Mouse (Mus musculus) lung, postnatal 4 days (tissue): ENCODE measurements at regions not wholly inside any gene's neighbourhood (a gene's known extent, or its start where the extent isn't known, plus 50 kb on each side); places are given as distances from the start of the nearest gene placed in this dataset.

ENCODE experiments used
- DNase-seq, 2 experiments: peaks; one replicate each; pipeline ENCODE4 v3.0.0; 2021

DNA sequence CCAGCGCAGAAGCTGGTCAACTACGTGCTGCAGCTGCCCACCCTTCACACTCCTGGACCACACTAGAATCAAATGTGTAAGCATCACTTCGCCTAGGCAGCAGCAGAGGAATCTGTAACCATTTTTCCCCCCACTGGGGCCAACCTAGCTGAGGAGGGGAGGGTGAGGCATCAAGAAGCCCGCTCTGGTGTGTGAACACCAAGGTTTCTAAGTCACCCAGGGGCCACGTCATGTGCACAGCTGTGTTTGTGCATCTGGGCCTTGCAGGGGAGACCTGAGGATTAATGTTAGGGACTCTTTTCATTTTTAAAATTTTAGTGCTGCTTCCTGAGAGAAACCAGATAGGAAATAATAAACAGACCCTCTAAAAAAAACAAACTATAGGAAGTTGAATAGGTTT is 321.8 kb downstream of the Rnd3 start:
- DNase-seq = no peak

- no peak for DNase-seq
These were observed 322.4 kb downstream of the Rnd3 start for GRCm38 (mm10) chr2:50826537-50826936.

GRCm38 (mm10) chr2:50825626-50826025 is 323.3 kb downstream of the Rnd3 start:
- DNase-seq = no peak

DNA sequence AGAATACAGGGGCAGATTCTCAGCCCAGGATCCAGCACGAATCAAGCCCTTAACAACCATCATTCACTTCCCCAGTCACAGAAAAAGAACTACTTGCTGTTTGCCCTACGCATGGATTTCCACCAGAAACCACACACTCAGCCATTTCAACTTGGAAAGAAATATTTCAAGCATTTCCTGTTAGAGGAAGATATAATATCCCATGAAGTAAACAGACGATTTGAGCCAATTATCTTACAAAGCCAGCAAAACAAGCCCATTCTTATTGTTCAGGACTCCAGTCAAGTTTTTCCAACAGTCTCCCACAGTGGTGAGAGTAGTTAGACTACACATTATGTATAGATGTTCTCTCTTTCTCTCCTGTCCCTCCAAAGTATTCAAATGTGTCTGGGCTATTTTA is 324.1 kb downstream of the Rnd3 start:
- DNase-seq = no peak

DNA sequence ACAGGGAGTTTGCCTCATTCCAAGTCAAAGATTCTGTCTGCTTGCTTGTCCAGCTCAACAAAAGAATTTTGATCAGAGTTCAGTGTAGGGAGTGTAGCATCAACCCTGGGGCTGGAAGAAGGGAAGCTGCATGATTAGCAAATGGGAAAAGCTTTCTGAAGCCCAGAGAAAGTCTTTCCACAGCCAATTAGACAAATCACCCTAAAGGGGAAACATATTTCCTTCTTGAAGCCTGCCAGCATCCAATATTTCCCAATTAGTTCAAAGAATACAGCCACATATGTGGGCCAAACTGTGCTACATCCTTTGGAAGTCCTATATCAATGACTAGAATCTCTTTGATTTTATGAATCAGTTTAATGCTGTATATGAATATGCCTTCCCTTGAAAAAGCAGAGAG is 326.2 kb downstream of the Rnd3 start:
- no peak for DNase-seq

- DNase-seq = no peak
These were observed 329.6 kb downstream of the Rnd3 start for GRCm38 (mm10) chr2:50819305-50819665.

- DNase-seq = no peak
These were observed 330.2 kb downstream of the Rnd3 start for GRCm38 (mm10) chr2:50818557-50819304.

DNA sequence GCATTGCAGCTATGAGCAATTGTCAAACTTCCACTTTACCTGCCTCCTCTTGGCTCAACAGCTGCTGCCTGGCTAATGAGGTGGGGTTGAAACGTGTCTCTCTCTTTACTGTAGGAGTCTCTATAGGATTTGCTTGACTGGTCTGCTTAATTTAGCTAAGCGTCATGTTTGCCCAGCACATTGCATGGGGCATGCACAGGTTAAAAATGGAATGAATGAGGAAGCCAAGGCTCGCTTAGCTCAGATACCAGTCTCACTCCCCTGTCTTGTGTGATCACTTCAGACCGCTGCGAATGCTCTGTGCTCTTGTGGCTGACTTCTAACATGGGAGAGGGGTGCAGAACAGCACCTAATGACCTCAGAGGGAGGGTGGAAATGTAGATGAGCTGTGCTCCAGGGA is 332.5 kb downstream of the Rnd3 start:
- no peak for DNase-seq

- DNase-seq = no peak
These were observed 333.4 kb downstream of the Rnd3 start for GRCm38 (mm10) chr2:50815541-50815940.

DNA sequence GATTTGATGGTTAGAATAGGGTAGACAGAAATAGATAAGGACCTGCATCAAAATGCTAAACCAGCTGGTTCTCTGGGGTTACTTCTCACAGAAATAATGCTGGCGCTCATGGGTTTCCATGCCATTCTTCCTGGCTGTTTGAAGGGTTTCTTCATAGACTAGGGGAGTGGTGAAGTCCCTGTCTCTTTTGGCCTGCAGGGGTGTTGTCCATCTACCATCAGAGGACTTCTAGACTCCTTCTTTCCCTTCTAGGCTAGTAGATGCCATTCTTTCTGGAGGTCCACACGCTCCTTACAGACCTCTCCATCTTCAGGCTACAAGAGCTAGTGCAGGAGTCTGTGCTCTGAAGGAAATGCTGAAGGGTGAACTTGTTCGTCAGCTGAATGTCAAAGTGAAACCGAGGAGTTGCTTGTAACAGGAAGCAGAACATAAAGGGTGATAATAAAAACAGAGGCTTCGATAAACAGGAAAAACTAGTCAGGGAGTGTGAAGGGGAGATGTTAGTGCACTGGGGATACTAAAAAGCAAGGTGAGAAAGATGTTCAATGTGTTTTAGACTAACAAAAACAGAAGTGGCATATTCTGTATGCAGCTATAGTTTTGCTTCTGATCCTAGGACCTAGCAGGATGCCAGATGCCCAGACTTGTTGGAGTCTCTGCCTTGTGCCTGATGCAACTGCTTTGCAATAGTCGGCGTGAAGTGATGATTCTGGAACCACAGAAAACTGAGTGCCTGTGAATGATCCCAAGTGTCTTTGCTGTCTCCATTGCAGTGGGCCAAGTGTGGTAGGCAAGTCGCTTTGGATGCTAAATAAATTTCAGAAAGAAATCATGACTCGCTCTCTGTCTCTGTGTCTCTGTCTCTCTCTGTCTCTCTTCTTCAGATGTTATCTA is 335.1 kb downstream of the Rnd3 start:
- DNase-seq = peak; percentile 12 to 27

GRCm38 (mm10) chr2:50812296-50812695 is 336.6 kb downstream of the Rnd3 start:
- no peak for DNase-seq

GRCm38 (mm10) chr2:50810336-50811066 is 338.4 kb downstream of the Rnd3 start:
- DNase-seq = no peak

DNA sequence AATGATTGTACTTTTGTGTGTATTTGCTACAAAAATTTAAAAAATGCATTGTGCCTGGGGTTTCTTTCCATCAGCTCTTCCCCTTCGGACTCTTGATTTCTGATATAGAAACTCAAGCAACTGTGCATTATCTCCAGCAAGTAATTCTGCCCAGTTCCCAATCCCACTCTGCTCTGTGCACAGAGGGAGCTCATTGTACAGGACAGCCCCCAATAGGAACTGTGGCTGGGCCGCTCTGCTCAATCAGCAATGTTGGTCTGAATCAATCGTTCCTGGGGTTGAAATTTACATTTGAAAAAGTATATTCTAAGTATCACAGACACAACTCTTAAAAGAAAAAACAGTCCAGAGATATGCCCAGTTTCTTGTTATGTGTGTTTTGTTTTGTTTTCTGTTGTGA is 339.1 kb downstream of the Rnd3 start:
- no peak for DNase-seq

GRCm38 (mm10) chr2:50807162-50807960 is 341.6 kb downstream of the Rnd3 start:
- no peak for DNase-seq

DNA sequence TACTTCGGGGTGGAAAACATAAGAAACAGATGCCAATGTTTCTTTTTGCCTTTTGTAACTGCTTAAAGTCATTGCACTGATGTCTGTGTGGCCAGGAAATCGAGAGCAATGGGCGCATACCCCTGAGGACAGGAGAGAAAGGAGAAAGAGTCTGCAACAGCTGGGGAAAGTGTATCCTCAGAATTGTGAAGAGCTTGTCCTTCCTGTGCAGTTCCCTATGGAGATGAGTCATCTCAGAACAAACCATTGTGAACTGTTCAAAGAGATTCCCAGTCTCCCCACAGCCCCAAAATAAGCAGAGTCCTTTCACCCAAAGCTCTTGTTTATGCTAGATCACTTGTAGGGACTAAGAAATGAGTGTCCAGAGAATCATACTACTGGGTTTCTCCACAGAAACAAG is 343.3 kb downstream of the Rnd3 start:
- no peak for DNase-seq

DNA sequence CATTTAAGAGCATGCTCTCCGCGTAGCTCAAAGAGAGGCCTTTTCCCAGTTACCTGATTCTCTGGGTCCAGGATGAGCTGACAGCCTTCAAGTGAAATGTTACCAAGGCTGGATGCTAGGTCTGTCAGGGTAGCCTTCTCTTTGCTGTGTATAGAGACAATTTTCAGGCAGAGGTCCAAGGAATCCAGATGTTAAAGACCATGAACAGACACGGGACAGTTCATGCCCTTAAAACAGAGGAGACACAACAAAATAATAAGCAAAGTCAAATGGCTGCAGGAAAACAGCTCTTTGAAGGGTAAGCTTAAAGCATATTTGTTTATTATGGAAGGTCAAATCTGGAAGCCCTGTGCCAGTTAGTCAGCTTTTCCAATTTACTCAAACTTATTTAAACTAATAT is 352.8 kb downstream of the Rnd3 start:
- DNase-seq = no peak

DNA sequence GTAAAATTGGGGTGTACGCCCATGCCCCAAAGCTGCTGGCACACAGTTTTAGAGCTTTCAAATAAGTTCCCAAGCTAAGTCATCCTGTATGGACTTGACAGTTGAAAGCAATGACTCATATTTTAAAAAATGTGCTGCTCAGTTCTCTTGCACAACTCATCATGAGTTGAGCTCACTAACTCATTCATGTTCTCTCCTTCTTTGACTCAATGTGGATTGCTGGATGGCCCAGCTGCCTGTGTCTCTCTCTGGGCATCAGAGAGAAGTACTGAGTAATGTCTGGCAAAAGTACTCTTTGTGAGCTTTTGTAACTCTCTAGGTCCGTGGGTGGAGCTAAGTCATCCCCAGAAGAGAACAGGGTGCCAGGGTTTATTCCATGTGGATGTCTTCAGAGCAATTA is 355.3 kb downstream of the Rnd3 start:
- DNase-seq = no peak

GRCm38 (mm10) chr2:50793067-50793466 is 355.8 kb downstream of the Rnd3 start:
- no peak for DNase-seq

DNA sequence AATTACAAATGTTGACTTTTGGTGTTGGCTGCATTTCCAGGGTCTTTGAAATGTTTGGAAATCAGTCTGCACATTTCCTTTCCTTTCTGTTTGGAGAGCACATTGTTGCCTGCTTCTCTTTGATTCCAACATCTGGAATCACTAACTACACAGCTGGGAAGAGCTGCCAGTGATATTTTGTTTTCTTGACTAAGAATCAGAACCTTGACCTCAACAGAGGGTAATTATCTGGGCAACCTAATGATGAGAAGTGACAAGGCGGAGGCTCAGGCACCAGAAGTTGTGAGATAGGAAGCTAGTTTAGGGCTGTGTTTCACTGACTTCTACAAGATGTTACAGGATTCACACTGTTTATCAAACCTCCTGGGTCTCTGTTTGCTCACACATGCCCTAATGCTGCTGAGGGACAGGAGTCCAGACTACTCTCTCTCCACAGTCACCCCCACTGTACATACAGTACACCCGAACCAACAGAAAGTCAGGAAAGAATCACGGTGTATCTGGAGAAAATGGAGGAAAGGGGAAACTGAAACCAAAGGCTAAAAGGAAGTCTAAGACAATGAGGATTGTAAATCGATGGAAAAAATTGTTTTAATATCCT is 359.8 kb downstream of the Rnd3 start:
- peak; percentile 20 to 25 for DNase-seq

DNA sequence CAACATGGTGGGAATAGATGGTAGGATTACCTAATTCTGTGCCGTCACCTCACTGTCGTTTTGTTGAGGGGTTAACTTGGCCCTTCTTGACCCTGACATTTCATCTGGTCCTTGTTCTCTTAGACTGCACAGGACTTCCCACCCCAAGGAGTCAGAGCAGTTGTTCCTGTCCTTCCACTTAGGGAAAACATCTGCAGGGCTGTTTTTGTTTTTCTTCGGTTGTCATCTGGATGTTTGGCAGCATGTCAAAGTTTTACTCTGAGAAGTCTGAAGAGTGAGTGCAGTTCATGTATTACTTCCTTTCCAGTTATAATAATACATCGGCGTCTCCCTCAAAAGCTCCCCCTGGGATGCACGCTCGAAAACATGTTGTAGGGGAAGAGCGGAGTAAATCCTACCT is 376.8 kb downstream of the Rnd3 start:
- DNase-seq = no peak

- DNase-seq = no peak
These were observed 389.9 kb downstream of the Rnd3 start for GRCm38 (mm10) chr2:50759016-50759415.

GRCm38 (mm10) chr2:50757837-50758541 is 390.9 kb downstream of the Rnd3 start:
- no peak for DNase-seq
